Mouse (Mus musculus): ENCODE measurements around the gene Sppl2b.

- TF ChIP-seq CTCF (IDR thresholded peaks at IDR 0.05; ENCODE audit: borderline replicate concordance, insufficient read depth, low read depth, low read length): no peak
- no peak for TF ChIP-seq POLR2A (IDR thresholded peaks at IDR 0.05; ENCODE audit: borderline replicate concordance, insufficient read depth, low read length)
Measured at GRCm38 (mm10) chr10:80911891-80912290, 56.8 kb downstream of the Sppl2b start.

Measured in cerebellum, adult 2 months (tissue).